Mouse (Mus musculus): ENCODE results near the gene Plekhg2. TPM values are rescaled to one million over a fixed set of nuclear protein-coding genes. Genes with fewer than 3 reads are reported as not detected.
A peak's percentile ranks its signal among the peaks of the same experiment; 100 is the strongest.

The Plekhg2 gene
- polyA plus RNA-seq, 1 experiment from 2014 or later: 21.4 TPM

DNA sequence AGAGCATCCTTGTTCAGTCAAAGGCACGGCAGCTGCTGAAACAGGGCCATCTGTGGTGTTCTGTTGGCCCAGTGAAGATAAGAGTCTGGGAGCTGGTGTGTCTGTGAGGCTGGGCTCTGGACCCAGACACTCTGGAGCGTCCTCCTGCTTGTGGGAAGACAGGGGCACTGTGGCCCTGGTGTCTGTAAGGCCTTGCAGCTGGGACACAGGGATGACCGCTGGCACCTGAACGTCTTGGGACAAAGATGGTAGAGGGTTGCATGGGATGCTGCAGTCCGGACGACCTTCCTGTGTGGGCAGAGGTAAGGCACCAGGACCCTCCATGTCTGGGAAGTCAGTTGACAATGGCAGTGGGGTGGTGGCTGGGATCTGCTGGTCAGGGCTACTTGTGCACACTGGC, 12.1 kb downstream of the Plekhg2 start:
- ATAC-seq (ENCODE audit: low FRiP score): no peak
- H3K27ac ChIP-seq (replicated peaks): no peak overlapping the region
- no peak overlapping the region for H3K4me2 ChIP-seq
- no peaks in the 10 kb centered on the region for H3K27me3 ChIP-seq (replicated peaks)
- no peaks in the 10 kb centered on the region for H3K9me3 ChIP-seq (replicated peaks)
- H3K4me1 ChIP-seq: peaks cover 9% of the 10 kb centered on the region; the same call in 1 of the 2 replicates
- H3K9ac ChIP-seq (replicated peaks): no peak overlapping the region
- 97% methylated on average over 6 of the region's 6 CpGs for WGBS
- H3K4me3 ChIP-seq (replicated peaks): no peak overlapping the region
- H3K36me3 ChIP-seq: peaks cover 48% of the 10 kb centered on the region

DNA sequence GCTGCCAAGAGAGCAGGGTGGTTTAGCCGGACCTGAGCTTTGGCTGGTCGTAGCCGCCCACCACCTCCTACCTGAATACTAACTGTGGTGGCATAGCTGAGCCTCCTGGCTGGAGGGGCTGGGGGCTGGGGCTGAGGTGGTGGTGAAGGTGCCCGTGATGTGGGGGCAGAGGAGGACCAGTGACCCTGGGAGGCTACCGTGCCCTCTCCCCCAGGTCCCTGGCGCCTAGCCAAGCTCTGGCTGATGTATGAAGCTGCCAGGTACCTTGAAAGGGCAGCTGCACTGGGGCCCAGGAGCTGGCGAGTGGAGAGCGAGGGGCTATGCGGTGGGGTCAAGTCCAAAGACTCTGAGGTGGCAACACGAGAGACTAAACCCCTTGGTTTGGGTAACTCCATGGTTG, 12.5 kb downstream of the Plekhg2 start:
- WGBS: 92% methylated on average over 10 of the region's 10 CpGs
- no peak for ATAC-seq (ENCODE audit: low FRiP score)
- peaks cover 46% of the 10 kb centered on the region for H3K36me3 ChIP-seq

DNA sequence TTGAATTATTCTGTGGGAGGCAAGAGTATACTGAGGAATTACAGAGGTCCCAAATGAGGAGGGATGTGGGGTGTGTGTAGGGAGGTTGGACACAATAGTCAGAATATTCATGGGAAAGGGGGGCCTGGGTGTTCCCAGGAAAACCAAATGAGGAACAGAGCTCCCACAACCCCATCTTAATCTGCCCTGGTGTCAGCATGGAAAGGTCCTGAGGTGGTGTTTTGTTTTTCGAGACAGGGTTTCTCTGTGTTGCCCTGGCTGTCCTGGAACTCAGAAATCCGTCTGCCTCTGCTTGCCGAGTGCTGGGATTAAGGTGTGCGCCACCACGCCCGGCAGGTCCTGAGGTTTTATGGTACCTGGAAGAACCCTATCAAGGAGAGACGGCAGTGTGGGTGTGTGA, 14.0 kb downstream of the Plekhg2 start:
- H3K36me3 ChIP-seq: peaks cover 45% of the 10 kb centered on the region
- no peak for ATAC-seq (ENCODE audit: low FRiP score)
- no peak overlapping the region for H3K27ac ChIP-seq (replicated peaks)
- 0 out of 2 replicates have a peak overlapping the region, but pooled peaks have one; percentile 14 for H3K9ac ChIP-seq (replicated peaks)
- no peak overlapping the region for H3K4me3 ChIP-seq (replicated peaks)
- no peaks in the 10 kb centered on the region for H3K9me3 ChIP-seq (replicated peaks)
- no peaks in the 10 kb centered on the region for H3K27me3 ChIP-seq (replicated peaks)
- no peak overlapping the region for H3K4me2 ChIP-seq
- WGBS: 76% methylated on average over 7 of the region's 7 CpGs
- peaks cover 9% of the 10 kb centered on the region; the same call in 1 of the 2 replicates for H3K4me1 ChIP-seq

More for the DNA sequence above, 12.5 kb downstream of the Plekhg2 start:
- Histone ChIP-seq H3K9me3 (replicated peaks) (no peaks in the 10 kb centered on the region), H3K4me3 (replicated peaks) (no peak overlapping the region), H3K27me3 (replicated peaks) (no peaks in the 10 kb centered on the region), H3K9ac (replicated peaks) (no peak overlapping the region), H3K4me1 (peaks cover 9% of the 10 kb centered on the region; the same call in 1 of the 2 replicates), H3K27ac (replicated peaks) (no peak overlapping the region), H3K4me2 (no peak overlapping the region)

DNA sequence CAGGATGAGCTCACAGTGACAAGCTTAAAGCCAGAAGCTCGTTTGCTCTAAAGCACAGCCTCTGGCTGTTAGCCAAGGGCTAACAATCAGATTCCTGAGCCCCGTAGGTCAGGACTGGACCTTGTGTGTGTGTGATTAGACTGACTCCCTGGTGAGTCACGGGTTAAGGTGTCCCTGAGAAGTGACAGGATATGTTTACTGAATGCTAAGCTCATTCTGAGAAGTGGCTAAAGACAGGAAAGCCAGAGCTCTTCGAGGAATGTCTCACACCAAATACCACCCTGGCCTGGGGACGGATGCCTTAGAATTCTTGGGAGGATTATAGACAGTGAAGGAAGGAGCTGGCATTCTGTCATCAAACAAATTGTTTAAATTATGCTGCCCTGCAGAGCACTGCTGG, 14.4 kb downstream of the Plekhg2 start:
- 0 out of 2 replicates have a peak overlapping the region, but pooled peaks have one; percentile 14 for H3K27ac ChIP-seq (replicated peaks)
- peaks cover 9% of the 10 kb centered on the region; the same call in 1 of the 2 replicates for H3K4me1 ChIP-seq
- 17% methylated on average over 5 of the region's 5 CpGs for WGBS
- peaks cover 47% of the 10 kb centered on the region for H3K36me3 ChIP-seq
- ATAC-seq (ENCODE audit: low FRiP score): no peak
- no peak overlapping the region for H3K9ac ChIP-seq (replicated peaks)
- H3K9me3 ChIP-seq (replicated peaks): no peaks in the 10 kb centered on the region
- no peak overlapping the region for H3K4me3 ChIP-seq (replicated peaks)
- H3K4me2 ChIP-seq: no peak overlapping the region
- H3K27me3 ChIP-seq (replicated peaks): no peaks in the 10 kb centered on the region

DNA sequence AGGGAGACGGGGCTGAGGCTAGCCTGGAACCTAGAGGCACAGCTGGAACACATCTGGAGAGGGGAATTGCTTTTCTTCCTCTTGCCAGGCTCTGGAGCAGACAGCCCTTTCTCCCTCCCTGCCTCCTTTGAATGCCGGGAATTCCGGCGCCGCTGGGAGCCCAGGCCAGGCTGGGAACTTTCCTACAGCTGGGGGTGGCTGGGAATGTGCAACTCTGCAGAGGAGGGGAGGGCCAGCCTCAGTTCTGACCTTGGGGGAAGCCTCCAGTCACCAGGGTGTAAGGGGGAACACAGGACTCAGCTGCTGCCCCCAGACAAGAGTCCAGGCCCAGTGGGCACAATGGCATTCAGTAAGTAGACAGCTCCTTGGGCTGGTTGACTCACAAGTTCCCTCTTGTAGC, 15.4 kb downstream of the Plekhg2 start:
- Histone ChIP-seq H3K4me2 (no peak overlapping the region), H3K4me1 (peaks cover 12% of the 10 kb centered on the region), H3K27ac (replicated peaks) (peak overlapping the region; percentile 33; the same call in 1 of the 2 replicates), H3K36me3 (peaks cover 51% of the 10 kb centered on the region), H3K27me3 (replicated peaks) (no peaks in the 10 kb centered on the region), H3K4me3 (replicated peaks) (no peak overlapping the region), H3K9me3 (replicated peaks) (no peaks in the 10 kb centered on the region), H3K9ac (replicated peaks) (no peak overlapping the region)
- ATAC-seq (ENCODE audit: low FRiP score): no peak
- 11% methylated on average over 1 of the region's 5 CpGs for WGBS

DNA sequence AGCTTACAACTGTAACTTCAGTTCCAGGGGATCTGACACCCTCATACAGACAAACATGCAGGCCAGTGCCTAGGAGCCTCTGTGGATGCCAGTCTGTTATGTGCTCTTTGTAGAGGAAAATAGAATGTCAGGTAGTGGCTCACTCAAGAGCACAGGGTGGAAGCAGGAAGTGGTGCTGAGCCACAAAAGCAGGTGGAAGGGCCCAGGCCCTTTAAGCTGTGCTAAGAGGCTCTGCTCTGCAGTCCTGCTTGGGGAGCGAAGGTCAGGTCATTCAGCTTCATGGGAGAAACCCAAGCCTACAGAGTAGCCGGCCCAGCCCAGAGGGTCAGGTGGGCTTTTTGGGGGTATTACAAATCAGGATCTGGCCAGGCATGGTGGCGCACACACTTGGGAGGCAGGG, 17.2 kb downstream of the Plekhg2 start:
- ATAC-seq (ENCODE audit: low FRiP score): no peak
- Histone ChIP-seq H3K4me3 (replicated peaks) (no peak overlapping the region), H3K4me2 (no peak overlapping the region), H3K36me3 (peaks cover 39% of the 10 kb centered on the region), H3K4me1 (peaks cover 21% of the 10 kb centered on the region), H3K9ac (replicated peaks) (no peak overlapping the region), H3K27ac (replicated peaks) (no peak overlapping the region), H3K27me3 (replicated peaks) (no peaks in the 10 kb centered on the region), H3K9me3 (replicated peaks) (no peaks in the 10 kb centered on the region)
- 95% methylated on average over 3 of the region's 3 CpGs for WGBS

DNA sequence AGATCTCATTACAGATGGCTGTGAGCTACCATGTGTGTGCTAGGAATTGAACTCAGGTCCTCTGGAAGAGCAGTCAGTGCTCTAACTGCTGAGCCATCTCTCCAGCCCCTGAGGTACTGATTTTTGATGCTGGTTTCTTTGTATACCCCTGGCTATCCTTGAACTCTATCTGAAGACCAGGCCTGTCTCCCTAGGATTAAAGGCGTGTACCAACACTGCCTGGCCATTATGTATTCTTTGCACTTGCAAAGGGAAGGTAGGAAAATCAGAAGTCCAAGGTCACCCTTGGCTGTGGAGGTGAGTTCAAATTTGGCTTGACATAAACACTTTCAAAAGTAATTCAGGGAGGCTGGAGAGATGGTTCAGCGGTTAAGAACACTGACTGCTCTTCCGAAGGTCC, 17.8 kb downstream of the Plekhg2 start:
- Histone ChIP-seq H3K27ac (replicated peaks) (no peak overlapping the region), H3K9ac (replicated peaks) (no peak overlapping the region), H3K4me1 (peaks cover 26% of the 10 kb centered on the region), H3K4me3 (replicated peaks) (no peak overlapping the region), H3K4me2 (no peak overlapping the region), H3K36me3 (peaks cover 33% of the 10 kb centered on the region), H3K27me3 (replicated peaks) (no peaks in the 10 kb centered on the region), H3K9me3 (replicated peaks) (no peaks in the 10 kb centered on the region)
- 92% methylated on average over 3 of the region's 3 CpGs for WGBS
- no peak for ATAC-seq (ENCODE audit: low FRiP score)

DNA sequence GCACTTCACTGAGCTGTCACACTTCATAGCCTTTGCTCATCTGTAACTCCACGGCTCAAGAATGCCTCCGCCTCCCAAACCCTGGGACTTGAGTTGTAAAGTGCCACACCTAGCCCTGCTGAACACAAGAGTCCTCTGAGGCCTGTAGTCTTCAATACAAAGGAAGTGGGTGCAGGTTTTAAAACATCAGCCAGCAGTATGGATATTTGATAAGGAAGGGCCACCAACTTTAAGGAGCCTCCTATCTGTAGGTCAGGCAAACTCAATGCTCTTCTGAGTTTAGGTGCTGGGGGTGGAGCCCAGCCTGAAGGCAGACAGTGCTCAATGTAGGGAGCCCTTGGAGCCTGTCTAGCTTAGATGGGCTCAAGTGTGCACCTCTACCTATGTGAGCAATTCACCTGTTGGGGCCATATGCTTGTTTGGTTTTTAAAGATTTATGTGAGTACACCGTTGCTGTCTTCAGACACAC, 18.3 kb downstream of the Plekhg2 start:
- 89% methylated on average over 3 of the region's 3 CpGs for WGBS
- Histone ChIP-seq H3K4me1 (peaks cover 29% of the 10 kb centered on the region), H3K4me3 (replicated peaks) (no peak overlapping the region), H3K9ac (replicated peaks) (no peak overlapping the region), H3K4me2 (no peak overlapping the region), H3K27ac (replicated peaks) (no peak overlapping the region), H3K27me3 (replicated peaks) (no peaks in the 10 kb centered on the region), H3K36me3 (peaks cover 30% of the 10 kb centered on the region), H3K9me3 (replicated peaks) (no peaks in the 10 kb centered on the region)
- no peak for ATAC-seq (ENCODE audit: low FRiP score)

DNA sequence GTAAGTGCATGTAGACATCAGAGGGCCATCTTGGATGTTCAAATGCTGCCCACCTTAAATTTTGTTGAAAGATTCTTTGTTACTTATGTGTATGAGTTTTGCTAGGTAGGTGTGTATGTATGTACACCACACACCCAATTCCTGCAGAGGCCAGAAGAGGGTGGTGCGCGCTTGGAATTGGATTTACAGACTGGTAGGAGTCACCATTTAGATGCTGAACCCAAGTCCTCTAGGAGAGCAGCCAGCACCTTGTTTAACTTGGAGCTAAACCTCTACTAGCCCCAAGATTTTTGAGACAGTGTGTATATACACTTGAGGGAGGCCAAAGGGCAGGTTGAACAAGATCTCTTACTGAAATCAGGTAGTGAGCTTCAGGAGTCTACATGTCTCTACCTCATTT, 19.1 kb downstream of the Plekhg2 start:
- no peak for ATAC-seq (ENCODE audit: low FRiP score)
- WGBS: 94% methylated on average over 2 of the region's 2 CpGs
- H3K4me1 ChIP-seq: peaks cover 26% of the 10 kb centered on the region
- no peaks in the 10 kb centered on the region for H3K9me3 ChIP-seq (replicated peaks)
- no peak overlapping the region for H3K27ac ChIP-seq (replicated peaks)
- H3K4me3 ChIP-seq (replicated peaks): no peak overlapping the region
- no peak overlapping the region for H3K4me2 ChIP-seq
- peaks cover 30% of the 10 kb centered on the region for H3K36me3 ChIP-seq
- no peaks in the 10 kb centered on the region for H3K27me3 ChIP-seq (replicated peaks)
- H3K9ac ChIP-seq (replicated peaks): no peak overlapping the region

DNA sequence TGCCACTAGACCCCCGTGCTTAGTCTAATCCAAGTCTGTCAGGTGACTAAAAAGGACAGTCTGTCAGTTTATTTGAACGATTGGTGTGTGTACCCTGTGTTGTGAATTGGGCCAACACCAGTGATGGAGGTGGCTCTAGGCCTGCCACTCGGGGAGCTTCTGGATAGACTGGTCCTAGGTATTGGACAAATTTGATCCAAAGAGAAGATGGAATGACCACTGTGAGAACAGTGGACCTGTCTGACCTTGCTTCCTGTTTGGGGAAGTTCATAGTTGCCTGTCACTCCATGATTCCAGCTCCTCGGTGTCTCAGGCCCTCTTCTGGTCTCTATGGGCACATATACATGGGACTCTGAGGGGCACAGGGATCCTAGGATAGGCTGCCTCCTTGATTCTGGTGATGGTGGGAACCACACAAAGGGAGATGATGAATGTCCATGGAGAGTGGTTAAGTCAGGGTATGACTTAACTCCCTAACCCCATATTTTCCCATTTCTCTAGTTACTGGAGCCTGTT, 20.7 kb downstream of the Plekhg2 start:
- peak overlapping the region; percentile 100 for H3K9ac ChIP-seq (replicated peaks)
- no peaks in the 10 kb centered on the region for H3K27me3 ChIP-seq (replicated peaks)
- H3K27ac ChIP-seq (replicated peaks): no peak overlapping the region
- 43% methylated on average over 4 of the region's 4 CpGs for WGBS
- H3K4me3 ChIP-seq (replicated peaks): peak overlapping the region; percentile 92
- H3K36me3 ChIP-seq: peaks cover 30% of the 10 kb centered on the region
- H3K9me3 ChIP-seq (replicated peaks): no peaks in the 10 kb centered on the region
- peaks cover 20% of the 10 kb centered on the region for H3K4me1 ChIP-seq
- no peak for ATAC-seq (ENCODE audit: low FRiP score)
- H3K4me2 ChIP-seq: peak overlapping the region; percentile 90

DNA sequence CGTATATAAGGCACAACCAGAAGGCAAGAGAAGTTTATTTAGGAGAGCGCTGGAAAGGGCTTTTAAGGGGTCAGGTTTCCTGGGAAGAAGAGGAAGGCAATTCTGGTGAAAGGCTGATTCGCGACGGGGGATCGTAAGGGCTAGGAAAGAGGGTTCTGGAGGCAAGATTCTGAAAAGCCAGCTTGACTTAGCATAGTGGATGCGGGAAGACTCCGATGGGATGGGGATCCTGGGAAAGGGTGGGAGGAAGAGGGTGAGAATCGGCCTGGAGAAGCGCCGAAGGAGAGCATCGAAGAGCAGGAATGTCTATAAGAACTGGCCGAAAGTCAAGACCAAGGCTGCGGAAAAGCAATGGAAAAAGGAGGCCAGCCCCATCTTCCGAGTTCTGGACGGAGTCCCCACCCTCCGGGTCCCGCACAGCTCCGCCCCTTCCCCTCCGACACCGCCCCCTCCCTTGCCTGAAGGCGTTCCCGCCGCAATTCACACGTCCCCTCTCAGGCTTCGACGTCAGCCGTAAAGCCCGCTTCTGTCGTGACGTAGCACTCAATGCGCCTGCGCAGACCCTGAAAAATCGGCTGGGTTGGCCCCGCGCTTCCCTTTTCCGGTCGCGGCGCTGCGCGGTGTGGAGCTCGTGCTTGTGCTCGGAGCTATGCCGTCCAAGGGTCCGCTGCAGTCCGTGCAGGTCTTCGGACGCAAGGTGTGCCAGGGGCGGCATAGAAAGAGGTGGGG, 22.1 kb downstream of the Plekhg2 start, which contains the start of gene Rps16:
Gene Rps16, plus strand, starts transcription at position 498 of the 729 bp plus-strand sequence.
- under 1% methylated on average over 46 of the region's 50 CpGs for WGBS

DNA sequence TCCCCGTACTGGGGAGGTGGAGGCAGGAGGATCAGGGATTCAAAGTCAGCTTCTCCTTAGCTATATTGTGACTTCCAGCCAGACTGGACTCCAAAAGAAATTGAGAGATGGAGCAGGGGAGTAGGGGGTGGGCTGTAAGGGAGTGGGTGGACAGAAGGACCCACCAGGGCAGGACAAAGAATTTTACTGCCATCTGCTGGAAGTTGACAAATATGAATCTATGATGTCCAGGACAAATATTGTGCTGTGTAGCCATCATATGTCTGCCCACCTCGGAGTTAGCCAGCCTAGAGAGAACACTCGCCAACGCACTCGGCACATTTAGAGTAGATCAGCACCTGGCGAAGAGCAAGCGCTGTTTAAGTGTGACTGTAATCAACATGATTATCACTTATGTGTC, 23.8 kb downstream of the Plekhg2 start:
- Histone ChIP-seq H3K4me2 (no peak overlapping the region), H3K4me3 (replicated peaks) (no peak overlapping the region), H3K27ac (replicated peaks) (no peak overlapping the region), H3K36me3 (peaks cover 16% of the 10 kb centered on the region), H3K9me3 (replicated peaks) (no peaks in the 10 kb centered on the region), H3K9ac (replicated peaks) (no peak overlapping the region), H3K27me3 (replicated peaks) (no peaks in the 10 kb centered on the region), H3K4me1 (peaks cover 24% of the 10 kb centered on the region)
- 88% methylated on average over 7 of the region's 7 CpGs for WGBS
- ATAC-seq (ENCODE audit: low FRiP score): no peak

More for the DNA sequence above, 22.1 kb downstream of the Plekhg2 start, which contains the start of gene Rps16:
- Histone ChIP-seq H3K27me3 (replicated peaks) (no peaks in the 10 kb centered on the region), H3K36me3 (peaks cover 30% of the 10 kb centered on the region), H3K9me3 (replicated peaks) (no peaks in the 10 kb centered on the region), H3K9ac (replicated peaks) (peak within 1 kb of the TSS; percentile 100), H3K4me1 (peaks cover 20% of the 10 kb centered on the region), H3K4me2 (peak within 1 kb of the TSS; percentile 90), H3K4me3 (replicated peaks) (peak within 1 kb of the TSS; percentile 92), H3K27ac (replicated peaks) (peak within 1 kb of the TSS; percentile 93)
- ATAC-seq (ENCODE audit: low FRiP score): peak; percentile 94

Measured in neural tube, embryonic 15.5 days (tissue).